Mouse (Mus musculus) kidney, postnatal 10 days (tissue): Measurements from ENCODE around the gene Lypd9.
"Not testable (repeated sequence)": the region's sequence is repeated elsewhere in the genome, so short reads cannot be mapped to it uniquely, and the experiment has no call there.

Experiments used
- DNase-seq: peaks from one replicate; pipeline ENCODE4 v3.0.0; 2021; ENCODE audit warnings: mixed read lengths

The Lypd9 gene

GRCm38 (mm10) chr11:58452759-58453158 lies at the start of gene Lypd9:
Gene Lypd9, minus strand, starts transcription at chr11:58452923.
- DNase-seq, result no peak

DNA sequence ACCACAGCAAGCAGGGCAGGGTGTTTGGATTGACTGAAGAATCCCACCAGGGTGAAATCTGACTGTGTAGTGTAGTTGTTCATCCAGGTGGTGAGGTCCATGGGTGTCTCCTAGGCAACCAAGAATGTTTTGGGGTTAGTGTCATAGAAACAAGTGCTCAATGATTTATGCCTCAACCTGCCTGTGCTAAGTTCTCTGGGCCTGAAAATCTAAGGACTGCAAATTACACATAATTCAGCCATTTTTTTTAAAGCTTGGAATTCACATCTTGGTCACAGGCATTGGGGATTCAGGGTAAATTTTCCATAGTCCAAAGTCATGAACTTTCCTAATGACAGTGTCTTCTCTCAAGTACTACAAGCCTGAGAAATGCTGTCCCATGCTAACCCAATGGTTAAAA lies 49.7 kb upstream of the Lypd9 start, which contains the start of gene Olfr331:
Olfr331 (minus strand) TSS at position 101 of the 400 bp plus-strand sequence.
- DNase-seq, result not testable (repeated sequence)

DNA sequence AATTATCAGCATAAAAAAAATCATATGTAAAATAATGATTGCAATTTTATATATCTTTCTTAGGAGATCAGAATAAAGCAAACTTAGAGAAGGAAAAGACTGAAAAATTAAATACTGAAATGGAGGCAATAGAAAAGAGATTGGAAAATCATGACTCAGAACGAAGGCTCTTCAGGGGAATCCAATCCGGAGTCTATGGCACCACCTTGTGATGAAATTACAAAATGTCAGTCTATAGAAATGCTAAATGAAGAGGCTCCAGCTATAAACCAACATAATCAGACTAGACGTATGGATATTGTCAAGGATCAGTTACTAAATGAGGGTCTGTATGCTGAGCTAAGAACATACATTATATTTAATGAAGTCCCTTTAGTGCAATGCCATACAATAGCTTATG lies 46.6 kb upstream of the Lypd9 start:
- no peak for DNase-seq

DNA sequence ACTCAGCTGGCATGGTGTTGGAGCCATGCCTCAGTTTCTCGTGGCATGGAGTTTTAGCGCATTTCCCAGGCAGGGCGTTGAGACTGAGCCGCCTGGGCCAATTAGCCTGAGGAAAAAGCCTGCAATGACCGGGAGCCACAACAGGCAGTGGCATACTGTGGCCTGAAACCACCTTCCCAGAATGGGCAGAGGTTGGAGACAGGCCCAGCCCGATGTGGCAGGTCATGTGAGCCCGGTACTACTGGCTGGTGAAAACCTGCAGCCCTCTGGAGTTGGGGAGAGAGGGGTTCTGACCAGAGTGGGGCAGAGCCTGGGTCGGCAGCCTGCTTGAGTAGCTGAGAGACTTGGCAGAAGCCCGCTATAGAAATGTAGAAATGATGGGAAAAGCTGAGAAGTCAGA lies 46.0 kb upstream of the Lypd9 start:
- no peak for DNase-seq

DNA sequence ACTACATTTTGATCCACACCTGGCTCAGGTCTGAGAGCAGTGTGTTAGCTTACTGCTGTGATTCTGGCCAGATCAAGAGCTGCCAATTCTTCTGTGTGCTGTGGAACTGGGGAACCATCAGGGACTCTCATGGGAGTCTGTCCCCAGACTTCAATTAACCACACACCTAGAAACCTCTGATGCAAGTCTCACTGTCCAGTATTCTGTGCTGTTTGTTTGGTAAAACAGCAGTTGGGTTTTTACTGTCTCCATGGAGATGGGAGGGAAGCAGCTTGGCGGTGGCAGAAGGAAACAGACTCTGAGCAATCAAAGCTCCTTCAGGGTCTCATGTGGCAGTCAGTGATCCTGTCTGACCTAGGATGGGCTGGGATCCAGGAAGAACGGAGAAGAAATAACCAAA lies 39.7 kb upstream of the Lypd9 start, which contains the start of gene Olfr332:
Olfr332 (minus strand) TSS at position 101 of the 400 bp plus-strand sequence.
- DNase-seq, result no peak

GRCm38 (mm10) chr11:58462170-58462569 lies 9.4 kb upstream of the Lypd9 start, which contains the start of gene Olfr30:
Gene Olfr30, minus strand, starts transcription at chr11:58462270.
- DNase-seq, result no peak

- no peak for DNase-seq
Measured at GRCm38 (mm10) chr11:58453592-58453991, 869 bp upstream of the Lypd9 start.

GRCm38 (mm10) chr11:58437866-58438265 lies 14.9 kb downstream of the Lypd9 start:
- no peak for DNase-seq

GRCm38 (mm10) chr11:58432259-58432658 lies 20.5 kb downstream of the Lypd9 start, which contains the start of gene Gm12253:
Gene Gm12253, plus strand, starts transcription at chr11:58432559.
- no peak for DNase-seq

GRCm38 (mm10) chr11:58420815-58421214 lies 31.9 kb downstream of the Lypd9 start, which contains the start of gene 1810065E05Rik:
Gene 1810065E05Rik, plus strand, starts transcription at chr11:58421111.
- no peak for DNase-seq

- no peak for DNase-seq
Measured at GRCm38 (mm10) chr11:58418336-58418735, 34.4 kb downstream of the Lypd9 start.

DNA sequence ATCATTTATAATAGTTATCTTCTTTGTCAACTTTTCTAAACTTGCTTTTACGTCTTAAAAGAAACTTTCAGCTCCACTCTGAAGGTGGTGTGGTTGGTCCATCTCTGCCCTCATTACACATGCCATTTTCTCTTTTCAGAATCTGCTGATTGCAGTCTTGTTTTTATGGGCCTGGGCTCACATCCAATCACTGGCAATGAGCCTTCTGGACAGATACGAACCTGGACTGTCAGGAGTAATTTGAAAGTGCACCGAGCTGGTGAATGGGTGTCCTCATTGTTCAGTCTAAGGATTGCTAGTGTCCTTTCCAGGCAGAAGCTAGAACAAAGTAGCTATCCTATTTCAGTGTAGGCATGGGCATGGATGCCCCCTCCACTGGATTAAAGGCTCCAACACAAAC lies 44.7 kb downstream of the Lypd9 start:
- no peak for DNase-seq

DNA sequence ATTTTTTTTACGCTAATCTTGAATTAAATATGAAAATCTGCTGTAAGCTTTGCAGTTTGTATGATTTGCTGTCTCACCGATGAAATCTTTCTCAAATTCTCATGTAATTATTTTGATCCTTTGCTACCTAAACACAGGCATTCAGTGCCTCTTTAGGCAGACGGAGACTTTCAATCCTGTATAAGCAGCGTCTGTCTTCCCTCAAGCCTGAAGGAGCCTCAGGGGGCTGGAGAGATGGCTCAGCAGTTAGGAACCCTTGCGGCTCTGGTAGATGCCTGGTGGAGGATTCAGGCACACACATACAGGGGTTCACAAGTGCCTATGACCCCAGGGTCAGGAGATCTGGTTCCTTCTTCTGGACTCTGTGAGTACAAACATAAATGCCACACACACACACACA lies 52.1 kb downstream of the Lypd9 start:
- DNase-seq, result no peak

DNA sequence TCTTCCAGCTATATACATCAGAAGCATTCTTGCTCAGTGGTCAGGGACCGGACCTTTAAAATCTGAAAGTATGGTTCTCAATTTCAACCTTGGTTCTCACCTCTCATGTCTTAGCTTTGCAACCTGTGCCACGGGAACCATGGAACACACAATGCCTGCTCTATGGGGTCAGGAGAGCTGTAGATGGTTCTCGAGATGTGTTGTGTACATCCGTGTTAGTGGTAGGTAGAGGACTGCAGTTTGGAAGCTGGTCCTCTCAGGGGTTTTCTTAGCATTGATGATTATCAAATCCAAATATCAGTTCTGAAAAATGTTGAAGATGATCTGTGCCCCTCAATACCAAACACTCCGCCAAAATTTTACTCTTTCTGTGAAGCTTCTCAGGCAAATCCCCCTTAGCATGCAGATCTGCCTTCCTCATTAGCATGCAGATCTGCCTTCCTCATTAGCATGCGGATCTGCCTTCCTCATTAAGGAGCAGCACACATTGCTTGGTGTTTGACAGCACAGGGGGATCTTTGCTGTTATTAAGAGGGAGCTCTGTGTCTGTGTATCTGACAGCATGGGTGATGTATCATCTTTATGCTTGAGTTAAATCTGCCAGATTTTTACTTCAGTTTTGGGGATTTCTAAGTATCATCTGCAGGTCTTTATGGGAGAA lies 52.6 kb downstream of the Lypd9 start:
- DNase-seq, result no peak
